16 mouse cellular contexts compared by ENCODE assay signal in genomic region chr13:29911141-29911540, GRCm38 (mm10).
"Had no signal": no experiment of that assay in that cellular context is flagged by ENCODE, and none has a peak within 500 bp of the region (broad histone marks: within the 10 kb centered on the region; RNA-seq: fewer than 3 reads in every experiment).

No protein-coding gene starts in this region.

- H3K4me3 ChIP-seq: neural tube, embryonic 13.5 days; neural tube, embryonic 15.5 days; stomach, embryonic 15.5 days had no signal

- DNase-seq: retina, postnatal 1 day; right cerebral cortex, adult 18-20 months; right cerebral cortex, postnatal 14 days; right cerebral cortex, postnatal 25 days; right cerebral cortex, postnatal 4 days; spleen, adult 18-20 months; thymus, adult 18-20 months; thymus, adult 2 months; thymus, postnatal 14 days; thymus, postnatal 25 days; thymus, postnatal 36 days; thymus, postnatal 4 days had no signal

- H3K4me1 ChIP-seq: neural tube, embryonic 13.5 days; neural tube, embryonic 15.5 days; stomach, embryonic 15.5 days had no signal

- H3K4me2 ChIP-seq: neural tube, embryonic 13.5 days; neural tube, embryonic 15.5 days; stomach, embryonic 15.5 days had no signal

- H3K9ac ChIP-seq: neural tube, embryonic 13.5 days; neural tube, embryonic 15.5 days; stomach, embryonic 15.5 days had no signal

- H3K27ac ChIP-seq: neural tube, embryonic 13.5 days; neural tube, embryonic 15.5 days; stomach, embryonic 15.5 days; stomach, postnatal 0 days had no signal

- H3K9me3 ChIP-seq: neural tube, embryonic 15.5 days; stomach, embryonic 15.5 days had no signal

- H3K27me3 ChIP-seq: neural tube, embryonic 13.5 days; neural tube, embryonic 15.5 days; stomach, embryonic 15.5 days had no signal
